Mouse (Mus musculus) stomach, embryonic 16.5 days (tissue): ENCODE data around the gene Mgat3. TPM values are rescaled to one million over a fixed set of nuclear protein-coding genes. Genes with fewer than 3 reads are reported as not detected.

Experiments used
- ATAC-seq: fragments of 200-750 bp; cut with Nextera tagmentation; 2 replicates; pipeline ENCODE4 v1.8.0; 2017; ENCODE audit warnings: moderate number of reproducible peaks, moderate TSS enrichment; ENCODE audit not compliant: insufficient read depth, low FRiP score
- H3K27ac ChIP-seq: fragments of 300-500 bp; sonication (generic); 2 replicates; pipeline ENCODE4 v1.5.1; 2014; ENCODE audit warnings: low read length
- H3K27me3 ChIP-seq: fragments of 300-500 bp; sonication (generic); 2 replicates; pipeline ENCODE4 v1.6.1; 2014; ENCODE audit warnings: low read length, control low read depth, mixed read lengths; ENCODE audit not compliant: control insufficient read depth, insufficient read depth
- H3K36me3 ChIP-seq: fragments of 300-500 bp; sonication (generic); 2 replicates; pipeline ENCODE4 v1.6.1; 2014; ENCODE audit warnings: low read length; ENCODE audit not compliant: control insufficient read depth, insufficient read depth
- H3K4me1 ChIP-seq: fragments of 300-500 bp; sonication (generic); 2 replicates; pipeline ENCODE4 v1.6.1; 2014; ENCODE audit warnings: low read length, control low read depth, mixed read lengths; ENCODE audit not compliant: control insufficient read depth, insufficient read depth
- H3K4me2 ChIP-seq: fragments of 300-500 bp; sonication (generic); 2 replicates; pipeline ENCODE4 v1.6.1; 2014; ENCODE audit warnings: low read depth, low read length, mixed read lengths
- H3K4me3 ChIP-seq: fragments of 300-500 bp; sonication (generic); replicated peaks from 2 replicates; pipeline ENCODE4 v1.5.1; 2014; ENCODE audit warnings: mild to moderate bottlenecking, low read length
- H3K9ac ChIP-seq: fragments of 300-500 bp; sonication (generic); 2 replicates; pipeline ENCODE4 v1.6.1; 2014; ENCODE audit warnings: low read length
- H3K9me3 ChIP-seq: fragments of 300-500 bp; sonication (generic); replicated peaks from 2 replicates; pipeline ENCODE4 v1.6.1; 2016; ENCODE audit warnings: low read length, control low read depth; ENCODE audit not compliant: control insufficient read depth
- whole genome bisulfite sequencing: fragments of 180-500 bp; shearing (Covaris S2); extraction: QIAGEN DNeasy Blood & Tissue Kit; methylation state at CpG from one replicate; pipeline ENCODE4 v1.1.7; 2014; 5-methylcytosine and 5-hydroxymethylcytosine counted together
- polyA plus RNA-seq: library from polyadenylated mRNA; unstranded; fragments of >200 nt; fragmentation: Nextera tagmentation; extraction: Ambion mirVana; gene quantifications from 2 replicates; pipeline ENCODE4 v1.2.1, GENCODE M21; 2015

The Mgat3 gene
- polyA plus RNA-seq, 1 experiment from 2014 or later: 8.7 TPM

DNA sequence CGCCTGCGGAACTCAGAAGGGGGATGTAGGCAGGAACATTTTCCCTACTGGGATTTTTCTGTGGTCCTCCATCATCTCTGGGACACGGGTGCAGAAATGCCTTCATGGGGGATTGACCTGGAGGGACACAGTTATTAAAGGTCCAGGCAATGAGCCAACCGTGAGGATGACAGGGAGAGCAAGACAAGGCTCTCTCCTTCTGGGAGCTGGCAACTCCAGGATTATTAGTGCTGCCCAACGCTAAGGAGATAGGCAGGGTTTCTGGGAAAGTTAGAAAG lies 1.0 kb downstream of the Mgat3 start:
- Histone ChIP-seq H3K9me3 (no peaks in the 10 kb centered on the region), H3K27me3 (no peaks in the 10 kb centered on the region), H3K9ac (peak overlapping the region; percentile 98), H3K4me2 (peak overlapping the region; percentile 78), H3K4me3 (peak overlapping the region; percentile 86), H3K36me3 (no peaks in the 10 kb centered on the region), H3K4me1 (peaks cover 41% of the 10 kb centered on the region), H3K27ac (peak overlapping the region; percentile 91)
- WGBS: 5% methylated on average over 5 of the region's 5 CpGs
- ATAC-seq: no peak

DNA sequence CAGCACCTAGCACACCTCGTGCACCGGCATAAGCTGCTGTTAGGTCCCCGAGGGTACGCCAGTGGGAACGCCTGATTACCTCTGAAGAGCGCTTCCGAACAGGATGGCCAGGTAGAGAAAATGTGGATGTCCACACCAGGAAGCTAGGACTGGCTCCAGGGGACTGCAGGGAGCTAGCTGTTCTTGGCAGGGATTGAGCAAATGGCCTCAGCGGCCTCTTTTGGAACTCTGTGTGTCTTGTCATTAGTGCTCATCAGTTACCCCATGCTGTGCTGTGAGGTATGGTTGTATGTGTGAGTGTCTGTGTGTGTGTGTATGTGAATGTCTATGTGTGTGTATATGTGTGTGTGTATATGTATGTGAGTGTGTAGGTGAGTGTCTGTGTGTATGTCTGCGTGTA lies 1.8 kb downstream of the Mgat3 start:
- H3K9me3 ChIP-seq: no peaks in the 10 kb centered on the region
- H3K36me3 ChIP-seq: no peaks in the 10 kb centered on the region
- ATAC-seq: no peak
- H3K27me3 ChIP-seq: no peaks in the 10 kb centered on the region
- 0 out of 2 replicates have a peak overlapping the region, but pooled peaks have one; percentile 91 for H3K27ac ChIP-seq
- H3K4me3 ChIP-seq: peak overlapping the region; percentile 86
- WGBS: 73% methylated on average over 9 of the region's 9 CpGs
- H3K4me2 ChIP-seq: peak overlapping the region; percentile 78
- peaks cover 42% of the 10 kb centered on the region for H3K4me1 ChIP-seq
- 0 out of 2 replicates have a peak overlapping the region, but pooled peaks have one; percentile 18 for H3K9ac ChIP-seq

DNA sequence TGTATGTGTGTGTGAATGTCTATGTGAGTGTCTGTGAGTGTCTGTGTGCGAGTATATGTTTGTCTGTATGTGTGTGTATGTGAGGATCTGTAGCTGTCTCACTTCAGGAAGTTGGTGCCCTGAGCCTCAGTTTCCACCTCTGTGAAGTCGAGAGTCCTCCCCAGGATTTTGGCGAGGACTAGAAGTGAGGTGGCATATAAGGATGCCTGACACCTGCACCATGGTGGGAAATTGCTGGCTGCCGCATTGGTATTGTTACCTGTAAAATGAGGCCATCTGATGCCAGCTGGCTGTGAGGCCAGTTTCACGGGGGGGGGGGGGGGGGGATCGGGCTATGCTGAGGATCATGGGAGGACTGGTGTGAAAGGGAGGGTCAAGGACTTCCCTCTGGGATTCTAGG lies 2.2 kb downstream of the Mgat3 start:
- no peak overlapping the region; the same call in 1 of the 2 replicates for H3K4me3 ChIP-seq
- H3K27ac ChIP-seq: no peak overlapping the region
- peaks cover 41% of the 10 kb centered on the region for H3K4me1 ChIP-seq
- ATAC-seq: no peak
- H3K4me2 ChIP-seq: peak overlapping the region; percentile 78
- H3K36me3 ChIP-seq: no peaks in the 10 kb centered on the region
- no peaks in the 10 kb centered on the region for H3K9me3 ChIP-seq
- WGBS: 74% methylated on average over 4 of the region's 6 CpGs
- no peaks in the 10 kb centered on the region for H3K27me3 ChIP-seq
- H3K9ac ChIP-seq: 0 out of 2 replicates have a peak overlapping the region, but pooled peaks have one; percentile 18

DNA sequence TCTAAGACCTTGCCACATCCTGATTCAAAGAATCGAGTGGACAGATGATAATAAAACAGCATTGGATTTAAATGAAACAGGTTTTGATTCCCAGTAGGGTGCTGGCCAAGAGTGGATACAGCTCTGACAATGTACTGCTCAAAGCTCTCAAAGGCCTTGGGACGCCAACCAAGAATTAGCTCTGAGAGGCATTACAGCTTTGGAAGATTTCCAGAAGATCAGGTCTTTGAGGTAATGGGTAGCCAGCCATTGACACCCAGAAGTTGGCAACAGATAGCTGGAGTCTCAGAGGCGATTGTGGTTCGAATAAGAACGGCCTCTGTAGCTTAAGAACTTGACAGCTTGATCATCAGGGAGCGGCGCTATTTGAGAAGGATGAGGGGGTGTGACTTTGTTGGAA lies 8.0 kb downstream of the Mgat3 start:
- H3K4me2 ChIP-seq: no peak overlapping the region
- H3K36me3 ChIP-seq: 0 out of 2 replicates have a peak, but pooled peaks cover 3% of the 10 kb centered on the region
- no peaks in the 10 kb centered on the region for H3K27me3 ChIP-seq
- H3K27ac ChIP-seq: no peak overlapping the region
- ATAC-seq: no peak
- H3K9ac ChIP-seq: no peak overlapping the region
- no peak overlapping the region for H3K4me3 ChIP-seq
- 83% methylated on average over 7 of the region's 7 CpGs for WGBS
- H3K4me1 ChIP-seq: peaks cover 13% of the 10 kb centered on the region
- no peaks in the 10 kb centered on the region for H3K9me3 ChIP-seq

DNA sequence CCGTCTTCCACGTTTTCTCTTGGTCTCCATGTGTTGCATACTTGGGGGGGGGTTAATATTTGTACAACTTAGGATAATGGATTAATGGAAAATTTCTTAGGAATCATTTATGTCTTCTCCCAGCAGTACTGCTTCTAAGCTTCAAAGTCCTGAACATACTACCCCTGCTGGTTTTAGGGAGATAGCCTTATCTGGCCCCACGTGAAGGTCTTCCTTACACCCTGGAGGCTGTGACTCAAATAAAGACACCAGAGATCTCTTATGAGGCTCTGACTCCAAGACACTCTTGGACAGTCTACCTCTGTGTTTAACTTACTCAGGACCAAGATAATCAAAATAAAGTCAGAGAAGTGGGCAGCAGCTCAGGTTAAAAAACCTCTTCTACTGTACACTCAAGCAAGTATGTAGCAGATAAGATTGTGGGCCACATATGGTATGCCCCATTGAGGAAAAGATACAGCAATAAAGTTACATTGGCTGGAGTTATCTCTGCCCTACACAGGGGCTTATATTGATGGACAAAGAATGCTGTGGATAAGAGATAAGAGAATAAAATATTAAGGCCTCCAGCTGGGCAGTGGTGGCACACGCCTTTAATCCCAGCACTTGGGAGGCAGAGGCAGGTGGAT lies 8.7 kb downstream of the Mgat3 start:
- no peak overlapping the region for H3K4me3 ChIP-seq
- H3K27me3 ChIP-seq: no peaks in the 10 kb centered on the region
- H3K9ac ChIP-seq: no peak overlapping the region
- 79% methylated on average over 4 of the region's 4 CpGs for WGBS
- 0 out of 2 replicates have a peak, but pooled peaks cover 3% of the 10 kb centered on the region for H3K36me3 ChIP-seq
- ATAC-seq: no peak; the same call in 1 of the 2 replicates
- H3K9me3 ChIP-seq: no peaks in the 10 kb centered on the region
- H3K4me1 ChIP-seq: peaks cover 13% of the 10 kb centered on the region
- no peak overlapping the region for H3K4me2 ChIP-seq
- no peak overlapping the region for H3K27ac ChIP-seq

DNA sequence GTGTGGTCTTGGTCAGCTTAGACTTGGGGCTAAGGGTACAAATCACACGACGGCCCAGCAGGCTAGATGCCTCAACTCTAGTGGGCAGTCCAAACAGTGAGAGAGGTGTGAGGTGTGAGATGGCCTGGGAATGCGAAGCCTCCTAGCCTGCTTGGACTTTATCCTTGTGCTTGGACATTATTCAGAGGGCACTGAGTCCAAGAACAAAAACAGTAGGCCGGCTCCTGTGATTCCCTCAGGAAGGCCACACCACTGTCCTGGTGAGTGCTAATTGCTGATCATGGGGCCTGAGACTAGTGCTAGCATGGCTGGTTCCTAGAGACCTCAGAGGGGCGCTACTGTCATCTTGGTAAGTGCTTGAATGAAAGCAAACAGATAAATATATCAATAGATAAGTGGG lies 15.4 kb downstream of the Mgat3 start:
- Histone ChIP-seq H3K27ac (0 out of 2 replicates have a peak overlapping the region, but pooled peaks have one; percentile 13), H3K4me2 (no peak overlapping the region), H3K9me3 (no peaks in the 10 kb centered on the region), H3K27me3 (no peaks in the 10 kb centered on the region), H3K9ac (no peak overlapping the region), H3K4me1 (peaks cover 35% of the 10 kb centered on the region), H3K36me3 (no peaks in the 10 kb centered on the region), H3K4me3 (no peak overlapping the region)
- WGBS: 67% methylated on average over 5 of the region's 5 CpGs
- ATAC-seq: no peak

DNA sequence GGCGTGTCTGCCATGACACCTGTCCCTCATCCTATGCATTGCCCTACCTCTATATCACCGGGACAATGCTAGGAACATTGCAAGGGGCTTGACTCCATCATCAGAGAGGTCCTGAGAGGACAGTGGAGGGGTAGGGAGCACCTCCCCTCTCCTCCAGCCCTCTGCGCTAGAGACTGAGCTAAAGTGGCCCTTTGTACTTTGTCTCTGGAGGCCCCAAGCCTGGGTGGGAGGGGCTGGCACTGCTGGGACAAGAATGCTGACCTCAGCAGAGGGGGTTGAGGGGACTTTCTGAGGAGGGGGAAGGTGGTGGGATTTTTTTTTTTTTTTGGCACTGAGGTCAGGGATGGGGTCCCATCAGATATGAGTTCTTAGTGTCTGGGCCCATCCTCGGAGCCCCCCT lies 16.6 kb downstream of the Mgat3 start:
- peak; percentile 34; the same call in 1 of the 2 replicates for ATAC-seq
- peak overlapping the region; percentile 29; the same call in 1 of the 2 replicates for H3K27ac ChIP-seq

DNA sequence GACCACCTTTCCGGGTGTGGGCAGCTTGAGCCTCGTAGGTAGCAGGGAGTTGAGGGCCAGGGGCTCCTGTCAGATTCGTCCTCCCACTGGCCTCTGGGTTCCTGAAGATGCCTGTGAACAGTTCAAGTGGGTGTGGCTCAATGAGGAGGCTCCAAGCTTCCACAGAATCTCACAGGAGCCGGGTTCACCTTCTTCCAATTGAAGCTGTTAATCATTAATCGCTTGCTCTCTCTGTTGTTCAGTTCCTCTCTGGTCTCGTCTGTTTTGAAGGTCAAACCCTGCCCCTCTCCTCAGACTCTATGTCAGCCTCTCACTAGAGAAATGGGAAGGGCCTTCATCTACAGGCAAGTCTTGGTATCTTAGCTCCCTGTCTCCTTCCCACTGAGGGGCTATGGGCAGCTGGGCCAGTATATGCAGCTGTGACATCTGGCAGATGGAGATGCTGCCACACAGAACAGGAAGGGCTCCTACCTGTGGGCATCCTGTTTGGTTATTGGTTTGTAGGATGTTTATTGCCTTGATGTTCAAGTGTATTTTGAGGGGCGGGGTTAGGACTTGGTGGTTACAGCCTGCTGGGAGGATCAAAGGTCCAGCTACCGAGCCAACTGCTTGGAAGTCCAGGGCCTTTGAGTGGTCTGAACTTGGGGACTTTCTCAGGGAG lies 18.2 kb downstream of the Mgat3 start:
- no peak overlapping the region for H3K4me3 ChIP-seq
- no peaks in the 10 kb centered on the region for H3K27me3 ChIP-seq
- 51% methylated on average over 8 of the region's 8 CpGs for WGBS
- H3K4me2 ChIP-seq: no peak overlapping the region
- peak overlapping the region; percentile 21 for H3K27ac ChIP-seq
- 0 out of 2 replicates have a peak, but pooled peaks cover 2% of the 10 kb centered on the region for H3K9me3 ChIP-seq
- no peak; the same call in 1 of the 2 replicates for ATAC-seq
- H3K4me1 ChIP-seq: peaks cover 38% of the 10 kb centered on the region
- no peaks in the 10 kb centered on the region for H3K36me3 ChIP-seq
- H3K9ac ChIP-seq: no peak overlapping the region

More for the DNA sequence above, 16.6 kb downstream of the Mgat3 start:
- Histone ChIP-seq H3K4me2 (no peak overlapping the region), H3K4me3 (no peak overlapping the region), H3K36me3 (no peaks in the 10 kb centered on the region), H3K4me1 (peaks cover 38% of the 10 kb centered on the region), H3K9me3 (no peaks in the 10 kb centered on the region), H3K27me3 (no peaks in the 10 kb centered on the region), H3K9ac (no peak overlapping the region)
- WGBS: 65% methylated on average over 4 of the region's 4 CpGs

DNA sequence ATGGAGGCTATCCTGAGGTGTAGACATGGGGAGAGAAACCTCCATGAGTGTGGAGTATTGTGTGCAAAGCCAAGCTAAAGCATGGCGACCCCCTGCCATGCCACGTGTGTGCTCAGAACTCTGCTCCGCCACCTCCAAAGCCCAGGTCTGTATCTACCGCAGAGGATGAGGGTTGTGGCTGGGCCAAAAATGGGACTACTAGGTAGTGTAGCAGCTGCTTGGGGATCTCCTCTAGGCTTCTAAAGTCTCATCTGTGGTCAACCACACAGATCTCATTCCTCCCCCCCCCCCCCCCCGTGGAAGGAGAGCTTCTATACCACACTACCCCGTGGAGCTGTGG lies 18.7 kb downstream of the Mgat3 start:
- H3K36me3 ChIP-seq: no peaks in the 10 kb centered on the region
- no peaks in the 10 kb centered on the region for H3K27me3 ChIP-seq
- H3K4me1 ChIP-seq: peaks cover 38% of the 10 kb centered on the region
- peak overlapping the region; percentile 21; the same call in 1 of the 2 replicates for H3K27ac ChIP-seq
- no peak overlapping the region for H3K4me2 ChIP-seq
- no peak overlapping the region for H3K4me3 ChIP-seq
- no peak for ATAC-seq
- no peak overlapping the region for H3K9ac ChIP-seq
- WGBS: 81% methylated on average over 6 of the region's 6 CpGs
- 0 out of 2 replicates have a peak, but pooled peaks cover 3% of the 10 kb centered on the region for H3K9me3 ChIP-seq
